Mouse (Mus musculus) cerebral cortex, adult 2 months (tissue): ENCODE measurements around the gene Wscd2.

Experiments used
- WGBS: fragments of 180-500 bp; shearing (Covaris S2); methylation state at CpG from one replicate; pipeline ENCODE4 v1.1.7; 2018; 5-methylcytosine and 5-hydroxymethylcytosine counted together

The Wscd2 gene

DNA sequence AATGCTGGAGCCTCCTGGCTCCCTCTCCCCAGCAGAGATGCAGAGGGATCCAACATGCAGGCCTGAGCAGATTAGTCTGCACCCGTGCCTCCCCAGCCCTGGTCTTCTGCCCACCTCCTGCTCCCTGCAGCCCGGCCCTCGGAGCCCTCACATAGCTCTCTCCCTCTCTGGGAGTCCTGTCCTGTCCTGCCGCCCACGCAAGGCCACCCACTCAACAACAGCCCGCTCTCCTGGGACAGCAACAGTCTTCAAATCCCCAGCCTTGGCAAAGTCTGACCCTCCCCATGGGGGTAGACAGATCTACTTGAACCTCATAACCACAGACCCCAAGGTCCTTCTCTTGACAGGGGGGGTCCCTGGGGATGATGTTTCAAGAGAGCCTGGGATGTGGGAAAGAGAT, 120.4 kb downstream of the Wscd2 start:
- 62% methylated on average over 6 of the region's 6 CpGs for WGBS

DNA sequence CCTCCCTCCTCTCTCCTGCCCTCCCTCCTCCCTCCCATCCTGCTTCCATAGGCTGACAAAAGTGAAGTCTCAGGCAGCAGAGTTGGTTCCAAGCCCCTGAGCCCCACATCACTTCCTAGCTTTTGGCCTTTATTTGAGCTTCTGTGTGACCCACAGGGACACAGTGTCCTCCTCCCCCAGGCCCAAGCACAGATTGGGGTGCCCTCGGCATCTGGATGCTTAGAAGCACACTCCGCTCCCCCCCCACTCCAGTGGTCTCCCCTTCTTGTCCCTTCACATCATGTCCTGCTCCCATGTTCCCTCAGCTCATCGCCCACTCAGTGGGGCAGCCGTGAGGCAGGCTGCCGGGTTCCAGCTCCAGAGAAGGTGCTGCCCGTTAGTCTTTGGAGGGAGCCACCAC, 121.0 kb downstream of the Wscd2 start:
- 71% methylated on average over 6 of the region's 6 CpGs for WGBS

DNA sequence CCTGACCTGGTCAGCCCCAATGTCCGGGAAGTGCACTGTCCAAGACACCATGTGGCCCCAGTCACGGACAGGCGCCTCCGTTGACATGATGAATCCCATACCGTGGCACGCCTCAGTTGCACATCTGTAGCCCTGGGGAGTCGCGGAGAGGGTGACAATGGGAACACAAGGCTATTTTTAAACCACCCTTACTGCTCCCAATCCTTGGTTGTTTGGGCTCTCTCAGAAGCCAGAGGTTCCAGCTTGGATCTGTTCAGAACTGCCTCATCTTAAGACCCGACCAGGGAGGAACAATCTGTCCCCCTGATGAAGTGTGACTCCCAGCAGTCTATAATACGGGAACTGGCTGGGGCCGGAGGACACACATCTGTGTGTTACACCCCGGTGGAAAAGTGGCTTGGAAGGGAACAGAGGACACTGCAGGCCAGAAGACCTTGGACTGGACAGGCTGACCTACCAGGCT, 121.7 kb downstream of the Wscd2 start:
- 82% methylated on average over 12 of the region's 12 CpGs for WGBS

DNA sequence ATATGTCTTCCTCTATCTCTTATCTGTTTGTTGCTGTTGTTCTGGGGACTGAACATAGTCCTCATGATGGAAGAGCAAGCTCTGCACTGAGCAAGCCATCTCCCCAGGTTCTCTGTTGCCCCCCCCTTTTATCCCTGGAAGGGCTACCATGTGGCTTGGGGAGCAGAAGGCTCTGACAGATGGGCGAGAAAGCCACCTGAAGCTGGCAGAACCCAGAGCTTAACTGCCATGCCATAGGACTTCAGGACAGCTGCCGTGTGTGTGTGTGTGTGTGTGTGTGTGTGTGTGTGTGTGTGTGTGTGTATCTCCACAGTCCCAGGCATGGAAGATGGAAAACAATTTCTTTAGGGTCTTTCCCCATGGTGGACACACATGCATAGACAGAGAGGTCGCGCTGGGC, 128.6 kb downstream of the Wscd2 start:
- WGBS, result 96% methylated on average over 4 of the region's 4 CpGs

GRCm38 (mm10) chr5:113619151-113619550, 129.0 kb downstream of the Wscd2 start:
- 84% methylated on average over 1 of the region's 1 CpGs for WGBS

- 84% methylated on average over 16 of the region's 16 CpGs for WGBS
Measured at GRCm38 (mm10) chr5:113620130-113620716, 130.1 kb downstream of the Wscd2 start.

DNA sequence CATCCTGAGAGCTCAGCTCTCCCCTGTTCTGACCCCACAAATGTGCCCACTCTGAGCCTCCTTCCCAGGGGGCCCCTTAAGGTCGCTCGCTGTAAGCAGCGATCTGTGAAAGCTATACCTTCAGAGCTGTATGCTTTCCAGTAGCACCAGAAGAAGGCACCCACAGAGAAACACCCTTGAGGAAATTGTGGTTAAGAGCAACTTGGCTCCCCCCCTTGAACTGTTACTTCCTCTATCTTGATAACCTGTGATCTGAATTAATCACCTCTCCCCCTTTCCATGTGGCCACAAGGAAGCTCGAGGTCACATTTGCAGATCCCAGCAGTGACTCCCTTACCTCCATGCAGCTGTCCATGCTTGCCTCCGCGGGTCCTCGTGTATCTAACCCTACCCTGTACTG, 130.9 kb downstream of the Wscd2 start:
- 82% methylated on average over 7 of the region's 7 CpGs for WGBS

- WGBS, result 59% methylated on average over 2 of the region's 2 CpGs
Measured at GRCm38 (mm10) chr5:113623052-113623451, 132.9 kb downstream of the Wscd2 start.

DNA sequence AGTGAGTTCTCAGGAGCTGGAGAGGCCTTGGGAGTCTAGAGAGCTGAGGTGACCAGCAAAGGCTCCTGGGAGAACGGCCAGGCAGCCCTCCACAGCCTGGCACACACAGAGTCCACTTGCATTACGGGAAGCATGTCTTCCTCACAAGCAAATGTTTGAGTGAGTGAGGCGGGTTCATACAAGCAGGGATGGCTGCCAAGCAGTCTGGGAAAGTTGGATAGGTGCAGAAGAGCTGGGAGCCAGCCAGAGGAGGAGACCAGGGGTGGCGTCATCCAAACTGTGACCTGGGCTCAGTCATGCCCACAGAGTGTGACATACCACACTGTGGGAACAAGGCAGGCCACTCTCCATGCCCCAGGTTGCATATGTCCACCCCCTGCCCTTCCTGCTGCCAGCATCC, 134.9 kb downstream of the Wscd2 start:
- 60% methylated on average over 4 of the region's 4 CpGs for WGBS

DNA sequence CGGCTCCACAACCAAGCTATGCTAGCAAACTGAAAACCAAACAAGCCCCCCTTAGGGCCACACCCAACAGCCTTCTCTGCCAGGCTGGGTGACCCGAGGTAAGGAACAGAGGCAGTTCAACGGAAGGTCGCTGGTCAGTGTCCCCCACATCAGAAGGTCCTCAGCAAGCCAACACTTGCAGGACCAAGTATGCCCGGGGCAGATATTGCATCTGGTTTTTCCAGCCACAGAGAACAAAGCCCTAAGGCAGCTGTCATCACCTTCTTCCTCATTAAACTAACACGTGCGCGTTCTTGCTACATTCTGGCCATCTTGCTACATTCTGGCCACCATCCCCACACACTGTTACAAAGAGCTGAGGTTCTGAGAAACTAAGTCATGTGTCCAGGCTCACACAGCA, 136.2 kb downstream of the Wscd2 start:
- 85% methylated on average over 8 of the region's 8 CpGs for WGBS

- WGBS, result 90% methylated on average over 5 of the region's 5 CpGs
Measured at GRCm38 (mm10) chr5:113626991-113627390, 136.9 kb downstream of the Wscd2 start.

- 48% methylated on average over 11 of the region's 11 CpGs for WGBS
Measured at GRCm38 (mm10) chr5:113627820-113628437, 137.8 kb downstream of the Wscd2 start.

GRCm38 (mm10) chr5:113629248-113629647, 139.1 kb downstream of the Wscd2 start:
- WGBS, result 86% methylated on average over 3 of the region's 3 CpGs

- 81% methylated on average over 10 of the region's 10 CpGs for WGBS
Measured at GRCm38 (mm10) chr5:113630116-113630515, 140.0 kb downstream of the Wscd2 start.

DNA sequence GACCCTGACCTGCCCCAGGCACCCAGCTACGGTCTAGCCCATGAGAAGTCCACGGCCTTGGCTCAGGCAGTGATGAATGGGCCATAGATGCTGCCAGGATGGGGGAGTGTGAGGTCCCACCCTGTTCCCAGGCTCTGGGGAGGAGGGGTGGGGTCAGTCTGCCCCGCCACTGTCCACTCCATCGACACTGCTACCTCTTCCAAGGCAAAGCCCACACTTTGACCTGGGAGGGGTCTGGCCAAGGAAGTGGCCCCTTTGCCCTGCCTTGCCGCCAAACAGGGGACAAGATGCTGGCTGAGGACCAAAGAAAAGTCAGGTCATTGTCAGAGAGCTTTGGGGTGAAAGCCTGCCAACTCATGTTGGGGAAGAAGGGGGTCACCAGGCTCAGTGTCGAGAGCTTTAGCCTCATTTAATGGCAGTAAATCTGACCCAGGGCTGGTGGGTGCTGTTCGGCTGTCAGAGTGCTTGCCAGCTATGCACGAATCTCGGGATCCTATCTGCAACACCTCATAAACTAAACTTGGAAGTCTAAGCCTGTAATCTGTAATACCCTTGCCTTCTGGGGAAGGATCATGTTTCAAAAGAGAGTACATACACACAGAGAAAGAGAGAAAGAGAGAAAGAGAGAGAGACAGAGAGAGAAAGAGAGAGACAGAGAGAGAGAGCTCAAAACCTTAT, 143.0 kb downstream of the Wscd2 start:
- WGBS, result 70% methylated on average over 9 of the region's 9 CpGs

DNA sequence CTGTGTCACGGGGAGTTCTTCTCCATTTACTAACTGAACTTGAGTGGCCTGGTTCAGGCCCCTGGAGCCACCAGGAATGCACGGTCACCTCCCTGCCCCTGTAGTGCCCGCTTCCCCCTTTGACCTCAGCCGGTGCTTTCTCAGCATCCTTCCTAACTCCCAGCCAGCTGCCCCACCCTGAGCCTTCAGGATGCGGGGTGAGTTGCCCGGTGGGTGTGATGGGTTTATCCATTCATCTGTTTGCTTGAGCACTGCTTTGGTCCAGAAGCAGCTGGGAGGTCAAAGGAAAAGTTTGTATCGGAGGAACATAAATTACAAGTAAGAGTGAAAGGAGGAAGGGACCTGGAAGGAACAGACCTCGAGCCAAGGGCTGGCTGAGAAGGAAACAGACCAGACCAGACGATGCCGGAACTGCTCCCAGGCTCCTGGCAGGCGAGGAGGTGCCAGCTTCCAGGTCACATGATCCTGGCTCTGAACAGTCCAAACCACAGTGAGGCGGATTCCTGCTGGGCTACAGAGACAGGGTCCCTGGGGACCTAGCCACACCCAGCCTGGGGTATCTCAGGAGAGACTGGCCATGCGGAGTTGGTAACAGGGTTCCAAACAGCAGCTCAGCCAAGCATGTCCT, 144.0 kb downstream of the Wscd2 start:
- WGBS, result 50% methylated on average over 13 of the region's 13 CpGs

DNA sequence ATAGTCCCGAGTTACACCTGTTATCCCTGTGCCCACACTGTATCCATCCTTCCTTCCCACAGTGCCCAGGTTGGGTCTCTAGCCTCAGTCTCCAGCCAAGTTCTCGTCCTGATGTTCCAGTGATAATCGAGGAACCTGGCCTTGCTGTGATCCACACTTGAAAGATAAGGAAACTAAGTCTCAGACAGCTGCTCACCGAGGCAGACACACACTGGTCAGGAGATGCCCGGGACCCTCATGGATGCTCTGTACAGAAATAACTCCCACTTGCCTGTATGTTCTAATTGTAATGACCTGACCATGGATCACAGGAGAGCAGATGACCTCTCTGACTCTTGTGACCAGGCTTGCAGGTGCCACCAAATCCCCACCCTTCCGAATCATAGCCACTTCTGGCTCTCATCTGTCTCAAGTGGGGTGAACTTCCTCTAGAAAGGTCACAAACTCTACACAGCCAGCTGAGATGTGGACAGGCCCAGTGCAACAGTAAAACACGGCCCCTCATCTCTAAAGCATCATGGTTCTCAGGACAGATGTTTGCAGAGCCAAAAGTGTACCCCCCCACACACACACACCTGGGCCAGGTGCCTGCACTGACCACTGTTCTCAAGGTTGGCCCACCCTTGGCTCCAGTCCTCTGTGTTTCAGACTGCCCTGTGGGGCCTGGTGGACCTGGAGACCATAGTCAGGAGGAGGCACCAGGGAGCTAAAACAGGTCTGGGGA, 144.9 kb downstream of the Wscd2 start:
- WGBS, result 90% methylated on average over 7 of the region's 7 CpGs

GRCm38 (mm10) chr5:113635861-113636565, 145.9 kb downstream of the Wscd2 start:
- 80% methylated on average over 15 of the region's 15 CpGs for WGBS

GRCm38 (mm10) chr5:113637631-113638030, 147.5 kb downstream of the Wscd2 start:
- 69% methylated on average over 4 of the region's 4 CpGs for WGBS

- 82% methylated on average over 12 of the region's 12 CpGs for WGBS
Measured at GRCm38 (mm10) chr5:113638055-113638454, 147.9 kb downstream of the Wscd2 start.

DNA sequence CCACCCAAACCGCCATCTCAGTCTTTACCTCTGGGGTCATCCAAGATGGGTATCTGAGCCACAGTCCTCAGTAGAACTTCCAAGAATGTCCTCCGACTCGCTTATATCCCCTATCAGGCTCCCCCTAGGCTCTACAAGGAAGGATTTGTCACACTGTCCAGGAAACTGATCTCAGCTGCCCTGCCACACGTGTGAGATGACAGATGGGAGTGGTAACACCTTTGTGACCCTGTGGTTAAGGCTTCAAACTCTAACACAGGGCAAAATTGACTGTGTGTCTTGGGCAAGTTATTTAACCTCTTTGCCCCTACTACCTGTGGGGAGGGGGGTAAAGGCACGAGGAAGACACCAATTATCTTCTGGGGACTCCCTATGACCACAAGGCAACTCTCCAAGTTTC, 149.0 kb downstream of the Wscd2 start:
- 93% methylated on average over 5 of the region's 5 CpGs for WGBS
